Mouse (Mus musculus): ENCODE measurements around the gene Smim14. TPM values are rescaled to one million over a fixed set of nuclear protein-coding genes. Genes with fewer than 3 reads are reported as not detected.

Smim14 gene
- polyA plus RNA-seq (2014; fragmentation: Nextera tagmentation; extraction: Ambion mirVana): 133 and 144 TPM in 2 replicates

DNA sequence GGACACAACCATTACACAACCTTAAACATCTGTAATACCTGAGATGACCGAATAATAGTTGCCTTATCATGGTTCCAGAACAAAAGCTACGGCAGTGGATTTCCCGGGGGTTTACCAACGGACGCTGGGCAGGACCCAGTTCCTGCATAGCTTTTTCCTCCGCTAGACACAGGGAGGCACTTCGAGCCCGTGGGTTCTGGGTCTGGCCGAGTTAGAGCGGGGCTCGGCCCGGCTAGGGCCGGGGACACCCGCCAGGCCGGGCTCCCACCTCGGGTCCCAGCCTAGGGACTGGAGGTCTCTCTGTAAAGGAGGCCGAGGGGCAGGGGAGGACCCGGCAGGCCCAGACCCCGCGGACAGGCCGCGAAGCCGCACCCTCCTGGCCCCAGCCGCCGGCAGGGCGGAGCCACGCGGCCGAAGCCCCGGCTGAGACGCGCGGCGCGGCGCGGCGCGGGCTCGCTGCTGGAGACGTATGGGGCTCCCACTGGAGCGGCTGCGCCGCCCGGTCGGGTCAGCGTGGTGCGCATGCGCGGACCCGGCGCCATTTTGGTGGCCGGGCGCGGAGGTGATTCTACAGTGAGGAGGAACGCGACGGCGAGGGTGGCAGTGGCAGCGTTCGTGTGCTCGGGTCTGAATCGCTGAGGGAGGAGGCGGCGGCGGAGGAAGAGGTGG lies at the start of gene Smim14, which contains the start of gene Ube2k:
Gene Smim14, minus strand, starts transcription at position 434 of the 669 bp plus-strand sequence.
Gene Ube2k, plus strand, starts transcription at position 483 of the 669 bp plus-strand sequence.
- under 1% methylated on average over 66 of the region's 66 CpGs for WGBS
- peak within 1 kb of the TSS; percentile 90 for H3K9ac ChIP-seq (ENCODE audit: low read length)
- peak within 1 kb of the TSS; percentile 96 to 98 for H3K27ac ChIP-seq (replicated peaks in 1 of 2; ENCODE audit: control insufficient read depth in 1 of 2, insufficient read depth in 1 of 2, low read depth in 2 of 2, low read length in 2 of 2)
- peak; percentile 99 for ATAC-seq (ENCODE audit: insufficient number of reproducible peaks, insufficient read depth, low FRiP score, low read depth)
- H3K27me3 ChIP-seq (ENCODE audit: control insufficient read depth, insufficient read depth, low read length): no peaks in the 10 kb centered on the region
- H3K4me2 ChIP-seq (ENCODE audit: low read length): peak within 1 kb of the TSS; percentile 79
- no peaks in the 10 kb centered on the region for H3K9me3 ChIP-seq (ENCODE audit: control insufficient read depth, low read length)
- peaks cover 2 to 17% of the 10 kb centered on the region in 2 experiments for H3K4me1 ChIP-seq (ENCODE audit: control insufficient read depth in 2 of 2, insufficient read depth in 2 of 2, low read length in 2 of 2)
- H3K36me3 ChIP-seq (ENCODE audit: control insufficient read depth, insufficient read depth, low read length): no peaks in the 10 kb centered on the region
- peak within 1 kb of the TSS; percentile 81 to 83 for H3K4me3 ChIP-seq (ENCODE audit: control insufficient read depth in 1 of 2, insufficient read depth in 1 of 2, low read depth in 1 of 2, low read length in 2 of 2)

GRCm38 (mm10) chr5:65586291-65586690 lies 49.3 kb upstream of the Smim14 start:
- no peaks in the 10 kb centered on the region for H3K9me3 ChIP-seq (ENCODE audit: control insufficient read depth, low read length)
- WGBS: 81% methylated on average over 5 of the region's 5 CpGs
- ATAC-seq (ENCODE audit: insufficient number of reproducible peaks, insufficient read depth, low FRiP score, low read depth): no peak
- no peaks in the 10 kb centered on the region for H3K4me1 ChIP-seq (ENCODE audit: control insufficient read depth in 2 of 2, insufficient read depth in 2 of 2, low read length in 2 of 2)
- no peak overlapping the region for H3K4me3 ChIP-seq (ENCODE audit: control insufficient read depth in 1 of 2, insufficient read depth in 1 of 2, low read depth in 1 of 2, low read length in 2 of 2)
- no peak overlapping the region for H3K4me2 ChIP-seq (ENCODE audit: low read length)
- H3K27ac ChIP-seq (replicated peaks in 1 of 2; ENCODE audit: control insufficient read depth in 1 of 2, insufficient read depth in 1 of 2, low read depth in 2 of 2, low read length in 2 of 2): no peak overlapping the region
- peaks cover 59% of the 10 kb centered on the region for H3K36me3 ChIP-seq (ENCODE audit: control insufficient read depth, insufficient read depth, low read length)
- H3K9ac ChIP-seq (ENCODE audit: low read length): no peak overlapping the region
- no peaks in the 10 kb centered on the region for H3K27me3 ChIP-seq (ENCODE audit: control insufficient read depth, insufficient read depth, low read length)

DNA sequence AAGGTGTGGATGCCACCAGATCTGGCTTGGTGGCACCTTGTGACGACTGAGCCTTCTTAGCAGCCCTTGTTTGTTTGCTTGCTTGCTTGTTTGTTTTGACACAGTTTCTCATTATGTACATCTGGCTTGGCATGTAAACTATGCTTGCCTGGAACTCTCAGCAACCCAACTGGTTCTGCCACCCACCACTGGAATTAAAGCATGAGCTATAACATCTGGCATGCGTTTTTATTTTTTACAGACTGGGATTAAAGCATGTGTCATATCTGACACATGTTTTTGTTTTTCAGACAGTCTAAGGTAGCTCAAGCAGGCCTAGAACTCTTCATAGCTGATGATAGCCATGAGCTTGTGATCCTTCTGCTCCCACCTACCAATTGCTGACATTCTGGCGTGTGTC lies 41.6 kb upstream of the Smim14 start:
- H3K9me3 ChIP-seq (ENCODE audit: control insufficient read depth, low read length): no peaks in the 10 kb centered on the region
- peaks cover 35% of the 10 kb centered on the region for H3K36me3 ChIP-seq (ENCODE audit: control insufficient read depth, insufficient read depth, low read length)
- H3K27me3 ChIP-seq (ENCODE audit: control insufficient read depth, insufficient read depth, low read length): no peaks in the 10 kb centered on the region
- ATAC-seq (ENCODE audit: insufficient number of reproducible peaks, insufficient read depth, low FRiP score, low read depth): no peak
- H3K4me2 ChIP-seq (ENCODE audit: low read length): no peak overlapping the region
- H3K9ac ChIP-seq (ENCODE audit: low read length): no peak overlapping the region
- H3K4me1 ChIP-seq (ENCODE audit: control insufficient read depth in 2 of 2, insufficient read depth in 2 of 2, low read length in 2 of 2): peaks cover 2 to 9% of the 10 kb centered on the region in 2 experiments; a peak in 2 of 4 replicates
- no peak overlapping the region for H3K4me3 ChIP-seq (ENCODE audit: control insufficient read depth in 1 of 2, insufficient read depth in 1 of 2, low read depth in 1 of 2, low read length in 2 of 2)
- peak overlapping the region in 1 of 2 experiments; percentile 22; a peak in 1 of 4 replicates for H3K27ac ChIP-seq (replicated peaks in 1 of 2; ENCODE audit: control insufficient read depth in 1 of 2, insufficient read depth in 1 of 2, low read depth in 2 of 2, low read length in 2 of 2)
- 61% methylated on average over 3 of the region's 3 CpGs for WGBS

GRCm38 (mm10) chr5:65575896-65576295 lies 38.9 kb upstream of the Smim14 start:
- WGBS: 82% methylated on average over 2 of the region's 2 CpGs
- Histone ChIP-seq H3K36me3 (ENCODE audit: control insufficient read depth, insufficient read depth, low read length) (peaks cover 38% of the 10 kb centered on the region), H3K4me2 (ENCODE audit: low read length) (no peak overlapping the region), H3K4me3 (ENCODE audit: control insufficient read depth in 1 of 2, insufficient read depth in 1 of 2, low read depth in 1 of 2, low read length in 2 of 2) (no peak overlapping the region), H3K27me3 (ENCODE audit: control insufficient read depth, insufficient read depth, low read length) (no peaks in the 10 kb centered on the region), H3K9me3 (ENCODE audit: control insufficient read depth, low read length) (no peaks in the 10 kb centered on the region), H3K9ac (ENCODE audit: low read length) (no peak overlapping the region), H3K27ac (replicated peaks in 1 of 2; ENCODE audit: control insufficient read depth in 1 of 2, insufficient read depth in 1 of 2, low read depth in 2 of 2, low read length in 2 of 2) (no peak overlapping the region), H3K4me1 (ENCODE audit: control insufficient read depth in 2 of 2, insufficient read depth in 2 of 2, low read length in 2 of 2) (peaks cover 2 to 9% of the 10 kb centered on the region in 2 experiments; a peak in 2 of 4 replicates)
- ATAC-seq (ENCODE audit: insufficient number of reproducible peaks, insufficient read depth, low FRiP score, low read depth): no peak

DNA sequence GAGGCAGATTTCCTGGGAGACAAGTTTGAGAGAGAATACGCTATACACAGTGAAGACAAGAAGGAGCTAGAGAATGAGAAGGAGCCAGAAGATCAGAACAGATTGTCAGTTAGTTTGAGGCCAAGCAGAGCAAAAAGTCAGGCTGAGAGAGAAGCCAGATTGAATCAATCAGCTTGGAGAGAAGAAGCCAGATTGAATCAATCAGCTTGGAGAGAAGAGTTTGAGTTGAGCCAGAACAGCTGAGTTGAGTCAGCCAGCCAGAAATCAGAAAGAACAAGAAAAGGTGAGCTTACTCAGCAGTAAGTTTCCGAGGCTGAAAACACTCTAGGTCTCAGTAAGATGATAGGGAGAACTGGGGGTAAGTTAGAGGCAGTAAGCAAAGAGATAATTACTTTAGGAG lies 37.9 kb upstream of the Smim14 start:
- Histone ChIP-seq H3K9ac (ENCODE audit: low read length) (no peak overlapping the region), H3K27me3 (ENCODE audit: control insufficient read depth, insufficient read depth, low read length) (no peaks in the 10 kb centered on the region), H3K9me3 (ENCODE audit: control insufficient read depth, low read length) (no peaks in the 10 kb centered on the region), H3K4me3 (ENCODE audit: control insufficient read depth in 1 of 2, insufficient read depth in 1 of 2, low read depth in 1 of 2, low read length in 2 of 2) (no peak overlapping the region), H3K27ac (replicated peaks in 1 of 2; ENCODE audit: control insufficient read depth in 1 of 2, insufficient read depth in 1 of 2, low read depth in 2 of 2, low read length in 2 of 2) (no peak overlapping the region), H3K4me1 (ENCODE audit: control insufficient read depth in 2 of 2, insufficient read depth in 2 of 2, low read length in 2 of 2) (peaks cover 2 to 9% of the 10 kb centered on the region in 2 experiments; a peak in 2 of 4 replicates), H3K36me3 (ENCODE audit: control insufficient read depth, insufficient read depth, low read length) (peaks cover 40% of the 10 kb centered on the region), H3K4me2 (ENCODE audit: low read length) (no peak overlapping the region)
- ATAC-seq (ENCODE audit: insufficient number of reproducible peaks, insufficient read depth, low FRiP score, low read depth): no peak
- 76% methylated on average over 2 of the region's 2 CpGs for WGBS

GRCm38 (mm10) chr5:65565486-65565885 lies 28.5 kb upstream of the Smim14 start:
- H3K27ac ChIP-seq (replicated peaks in 1 of 2; ENCODE audit: control insufficient read depth in 1 of 2, insufficient read depth in 1 of 2, low read depth in 2 of 2, low read length in 2 of 2): no peak overlapping the region
- no peaks in the 10 kb centered on the region for H3K9me3 ChIP-seq (ENCODE audit: control insufficient read depth, low read length)
- H3K36me3 ChIP-seq (ENCODE audit: control insufficient read depth, insufficient read depth, low read length): peaks cover 26% of the 10 kb centered on the region
- ATAC-seq (ENCODE audit: insufficient number of reproducible peaks, insufficient read depth, low FRiP score, low read depth): no peak
- WGBS: 88% methylated on average over 2 of the region's 2 CpGs
- peaks cover 0 to 3% of the 10 kb centered on the region in 2 experiments; a peak in 1 of 4 replicates for H3K4me1 ChIP-seq (ENCODE audit: control insufficient read depth in 2 of 2, insufficient read depth in 2 of 2, low read length in 2 of 2)
- no peak overlapping the region for H3K4me2 ChIP-seq (ENCODE audit: low read length)
- no peak overlapping the region for H3K9ac ChIP-seq (ENCODE audit: low read length)
- no peak overlapping the region for H3K4me3 ChIP-seq (ENCODE audit: control insufficient read depth in 1 of 2, insufficient read depth in 1 of 2, low read depth in 1 of 2, low read length in 2 of 2)
- no peaks in the 10 kb centered on the region for H3K27me3 ChIP-seq (ENCODE audit: control insufficient read depth, insufficient read depth, low read length)

GRCm38 (mm10) chr5:65561125-65561893 lies 24.3 kb upstream of the Smim14 start:
- no peak overlapping the region for H3K4me3 ChIP-seq (ENCODE audit: control insufficient read depth in 1 of 2, insufficient read depth in 1 of 2, low read depth in 1 of 2, low read length in 2 of 2)
- H3K27ac ChIP-seq (replicated peaks in 1 of 2; ENCODE audit: control insufficient read depth in 1 of 2, insufficient read depth in 1 of 2, low read depth in 2 of 2, low read length in 2 of 2): no peak overlapping the region
- H3K36me3 ChIP-seq (ENCODE audit: control insufficient read depth, insufficient read depth, low read length): 0 out of 2 replicates have a peak, but pooled peaks cover 5% of the 10 kb centered on the region
- H3K27me3 ChIP-seq (ENCODE audit: control insufficient read depth, insufficient read depth, low read length): no peaks in the 10 kb centered on the region
- no peak for ATAC-seq (ENCODE audit: insufficient number of reproducible peaks, insufficient read depth, low FRiP score, low read depth)
- H3K9ac ChIP-seq (ENCODE audit: low read length): no peak overlapping the region
- H3K4me2 ChIP-seq (ENCODE audit: low read length): no peak overlapping the region
- no peaks in the 10 kb centered on the region for H3K9me3 ChIP-seq (ENCODE audit: control insufficient read depth, low read length)
- peaks cover 0 to 10% of the 10 kb centered on the region in 2 experiments; a peak in 1 of 4 replicates for H3K4me1 ChIP-seq (ENCODE audit: control insufficient read depth in 2 of 2, insufficient read depth in 2 of 2, low read length in 2 of 2)
- 38% methylated on average over 19 of the region's 20 CpGs for WGBS
